Mouse (Mus musculus): ENCODE measurements around the gene Ces3b.
"Not testable (repeated sequence)": the region's sequence is repeated elsewhere in the genome, so short reads cannot be mapped to it uniquely, and the experiment has no call there.

Gene Ces3b

GRCm38 (mm10) chr8:105083449-105084050, at the start of gene Ces3b:
Gene Ces3b (plus strand): TSS chr8:105083753.
- no peak for DNase-seq

- DNase-seq, result no peak
Measured at GRCm38 (mm10) chr8:105043510-105043909, 40.0 kb upstream of the Ces3b start.

- DNase-seq, result no peak
Measured at GRCm38 (mm10) chr8:105045824-105046401, 37.6 kb upstream of the Ces3b start.

- no peak for DNase-seq
Measured at GRCm38 (mm10) chr8:105048371-105048854, 35.1 kb upstream of the Ces3b start, which contains the start of gene Ces3a. Gene Ces3a (plus strand): TSS chr8:105048601.

GRCm38 (mm10) chr8:105056211-105056610, 27.3 kb upstream of the Ces3b start:
- DNase-seq, result no peak

- no peak for DNase-seq
Measured at GRCm38 (mm10) chr8:105060056-105060455, 23.5 kb upstream of the Ces3b start.

- peak; percentile 40 for DNase-seq
Measured at GRCm38 (mm10) chr8:105066761-105067160, 16.8 kb upstream of the Ces3b start.

GRCm38 (mm10) chr8:105067905-105068304, 15.6 kb upstream of the Ces3b start:
- not testable (repeated sequence) for DNase-seq

GRCm38 (mm10) chr8:105068971-105069370, 14.6 kb upstream of the Ces3b start:
- no peak for DNase-seq

GRCm38 (mm10) chr8:105076601-105077000, 7.0 kb upstream of the Ces3b start:
- no peak for DNase-seq

- DNase-seq, result no peak
Measured at GRCm38 (mm10) chr8:105077071-105077470, 6.5 kb upstream of the Ces3b start.

- no peak for DNase-seq
Measured at GRCm38 (mm10) chr8:105078591-105078990, 5.0 kb upstream of the Ces3b start.

GRCm38 (mm10) chr8:105080814-105081336, 2.7 kb upstream of the Ces3b start:
- DNase-seq, result no peak

- not testable (repeated sequence) for DNase-seq
Measured at GRCm38 (mm10) chr8:105088166-105088565, 4.6 kb downstream of the Ces3b start.

GRCm38 (mm10) chr8:105088581-105088980, 5.0 kb downstream of the Ces3b start:
- no peak for DNase-seq

- DNase-seq, result no peak
Measured at GRCm38 (mm10) chr8:105093992-105094391, 10.4 kb downstream of the Ces3b start.

- DNase-seq, result not testable (repeated sequence)
Measured at GRCm38 (mm10) chr8:105102101-105102785, 18.7 kb downstream of the Ces3b start.

- not testable (repeated sequence) for DNase-seq
Measured at GRCm38 (mm10) chr8:105103701-105104100, 20.1 kb downstream of the Ces3b start.

- no peak for DNase-seq
Measured at GRCm38 (mm10) chr8:105104220-105104619, 20.7 kb downstream of the Ces3b start.

GRCm38 (mm10) chr8:105129864-105130263, 46.3 kb downstream of the Ces3b start:
- DNase-seq, result no peak

GRCm38 (mm10) chr8:105131509-105131908, 48.0 kb downstream of the Ces3b start, which contains the start of gene Ces4a:
Gene Ces4a (plus strand): TSS chr8:105131800.
- DNase-seq, result no peak

GRCm38 (mm10) chr8:105138423-105138822, 54.9 kb downstream of the Ces3b start:
- DNase-seq, result peak; percentile 58

- DNase-seq, result no peak
Measured at GRCm38 (mm10) chr8:105142395-105142794, 58.8 kb downstream of the Ces3b start.

All from thymus, postnatal 25 days (tissue).